Mouse (Mus musculus): ENCODE data around the gene Atoh7. TPM values are rescaled to one million over a fixed set of nuclear protein-coding genes. Genes with fewer than 3 reads are reported as not detected.
A peak's percentile ranks its signal among the peaks of the same experiment; 100 is the strongest.

The Atoh7 gene
- polyA plus RNA-seq, 1 experiment from 2014 or later: 1.3 TPM

- ATAC-seq (replicated peaks; ENCODE audit: insufficient number of reproducible peaks, low FRiP score, low TSS enrichment, low read depth): no peak; the same call in 1 of the 2 replicates
- no peaks in the 10 kb centered on the region for H3K9me3 ChIP-seq (replicated peaks; ENCODE audit: control insufficient read depth, low read length)
These were observed 10.2 kb upstream of the Atoh7 start for GRCm38 (mm10) chr10:63089103-63089757.

GRCm38 (mm10) chr10:63089758-63090571, 9.5 kb upstream of the Atoh7 start:
- H3K27ac ChIP-seq (replicated peaks; ENCODE audit: low read depth, low read length): no peak overlapping the region

More at GRCm38 (mm10) chr10:63089103-63089757, 10.2 kb upstream of the Atoh7 start:
- Histone ChIP-seq H3K36me3 (replicated peaks; ENCODE audit: control insufficient read depth, insufficient read depth, low read depth, low read length) (no peaks in the 10 kb centered on the region), H3K9ac (replicated peaks; ENCODE audit: low read length) (no peak overlapping the region), H3K27me3 (ENCODE audit: control insufficient read depth, insufficient read depth, low read length) (peaks cover 2% of the 10 kb centered on the region; the same call in 1 of the 2 replicates), H3K4me3 (ENCODE audit: low read depth, low read length) (no peak overlapping the region), H3K4me2 (ENCODE audit: low read depth, low read length) (peak overlapping the region; percentile 57), H3K27ac (replicated peaks; ENCODE audit: low read depth, low read length) (no peak overlapping the region), H3K4me1 (ENCODE audit: control insufficient read depth, insufficient read depth, low read length) (0 out of 2 replicates have a peak, but pooled peaks cover 2% of the 10 kb centered on the region)
- peak; percentile 28 for DNase-seq (ENCODE audit: low spot score)
- 28% methylated on average over 8 of the region's 8 CpGs for WGBS

GRCm38 (mm10) chr10:63091915-63092314, 7.5 kb upstream of the Atoh7 start:
- no peak overlapping the region for H3K4me2 ChIP-seq (ENCODE audit: low read depth, low read length)
- H3K9ac ChIP-seq (replicated peaks; ENCODE audit: low read length): no peak overlapping the region
- 0 out of 2 replicates have a peak, but pooled peaks cover 2% of the 10 kb centered on the region for H3K4me1 ChIP-seq (ENCODE audit: control insufficient read depth, insufficient read depth, low read length)
- H3K4me3 ChIP-seq (ENCODE audit: low read depth, low read length): no peak overlapping the region
- ATAC-seq (replicated peaks; ENCODE audit: insufficient number of reproducible peaks, low FRiP score, low TSS enrichment, low read depth) (no peak), DNase-seq (ENCODE audit: low spot score) (no peak)
- no peaks in the 10 kb centered on the region for H3K36me3 ChIP-seq (replicated peaks; ENCODE audit: control insufficient read depth, insufficient read depth, low read depth, low read length)
- no peak overlapping the region for H3K27ac ChIP-seq (replicated peaks; ENCODE audit: low read depth, low read length)
- H3K9me3 ChIP-seq (replicated peaks; ENCODE audit: control insufficient read depth, low read length): no peaks in the 10 kb centered on the region
- peaks cover 2% of the 10 kb centered on the region; the same call in 1 of the 2 replicates for H3K27me3 ChIP-seq (ENCODE audit: control insufficient read depth, insufficient read depth, low read length)
- 71% methylated on average over 7 of the region's 7 CpGs for WGBS

More at GRCm38 (mm10) chr10:63089758-63090571, 9.5 kb upstream of the Atoh7 start:
- H3K9ac ChIP-seq (replicated peaks; ENCODE audit: low read length): peak overlapping the region; percentile 47
- H3K9me3 ChIP-seq (replicated peaks; ENCODE audit: control insufficient read depth, low read length): no peaks in the 10 kb centered on the region
- H3K4me1 ChIP-seq (ENCODE audit: control insufficient read depth, insufficient read depth, low read length): 0 out of 2 replicates have a peak, but pooled peaks cover 2% of the 10 kb centered on the region
- H3K36me3 ChIP-seq (replicated peaks; ENCODE audit: control insufficient read depth, insufficient read depth, low read depth, low read length): no peaks in the 10 kb centered on the region
- ATAC-seq (replicated peaks; ENCODE audit: insufficient number of reproducible peaks, low FRiP score, low TSS enrichment, low read depth) (no peak), DNase-seq (ENCODE audit: low spot score) (peak; percentile 36)
- peaks cover 2% of the 10 kb centered on the region; the same call in 1 of the 2 replicates for H3K27me3 ChIP-seq (ENCODE audit: control insufficient read depth, insufficient read depth, low read length)
- peak overlapping the region; percentile 57 for H3K4me2 ChIP-seq (ENCODE audit: low read depth, low read length)
- peak overlapping the region; percentile 27 for H3K4me3 ChIP-seq (ENCODE audit: low read depth, low read length)
- 5% methylated on average over 26 of the region's 26 CpGs for WGBS

- Histone ChIP-seq H3K4me2 (ENCODE audit: low read depth, low read length) (no peak overlapping the region), H3K4me1 (ENCODE audit: control insufficient read depth, insufficient read depth, low read length) (0 out of 2 replicates have a peak, but pooled peaks cover 2% of the 10 kb centered on the region), H3K9ac (replicated peaks; ENCODE audit: low read length) (no peak overlapping the region), H3K36me3 (replicated peaks; ENCODE audit: control insufficient read depth, insufficient read depth, low read depth, low read length) (no peaks in the 10 kb centered on the region), H3K27me3 (ENCODE audit: control insufficient read depth, insufficient read depth, low read length) (peaks cover 2% of the 10 kb centered on the region; the same call in 1 of the 2 replicates), H3K4me3 (ENCODE audit: low read depth, low read length) (no peak overlapping the region), H3K27ac (replicated peaks; ENCODE audit: low read depth, low read length) (no peak overlapping the region), H3K9me3 (replicated peaks; ENCODE audit: control insufficient read depth, low read length) (no peaks in the 10 kb centered on the region)
- ATAC-seq (replicated peaks; ENCODE audit: insufficient number of reproducible peaks, low FRiP score, low TSS enrichment, low read depth) (no peak), DNase-seq (ENCODE audit: low spot score) (no peak)
- 76% methylated on average over 10 of the region's 10 CpGs for WGBS
These were observed 6.6 kb upstream of the Atoh7 start for GRCm38 (mm10) chr10:63092616-63093550.

GRCm38 (mm10) chr10:63096757-63097156, 2.7 kb upstream of the Atoh7 start:
- ATAC-seq (replicated peaks; ENCODE audit: insufficient number of reproducible peaks, low FRiP score, low TSS enrichment, low read depth) (no peak), DNase-seq (ENCODE audit: low spot score) (no peak)
- no peak overlapping the region for H3K9ac ChIP-seq (replicated peaks; ENCODE audit: low read length)
- H3K27me3 ChIP-seq (ENCODE audit: control insufficient read depth, insufficient read depth, low read length): peaks cover 9% of the 10 kb centered on the region
- peaks cover 4% of the 10 kb centered on the region; the same call in 1 of the 2 replicates for H3K4me1 ChIP-seq (ENCODE audit: control insufficient read depth, insufficient read depth, low read length)
- H3K27ac ChIP-seq (replicated peaks; ENCODE audit: low read depth, low read length): no peak overlapping the region
- 48% methylated on average over 2 of the region's 2 CpGs for WGBS
- H3K36me3 ChIP-seq (replicated peaks; ENCODE audit: control insufficient read depth, insufficient read depth, low read depth, low read length): no peaks in the 10 kb centered on the region
- no peak overlapping the region for H3K4me2 ChIP-seq (ENCODE audit: low read depth, low read length)
- H3K4me3 ChIP-seq (ENCODE audit: low read depth, low read length): no peak overlapping the region
- no peaks in the 10 kb centered on the region for H3K9me3 ChIP-seq (replicated peaks; ENCODE audit: control insufficient read depth, low read length)

- H3K4me1 ChIP-seq (ENCODE audit: control insufficient read depth, insufficient read depth, low read length): peaks cover 4% of the 10 kb centered on the region; the same call in 1 of the 2 replicates
- H3K27me3 ChIP-seq (ENCODE audit: control insufficient read depth, insufficient read depth, low read length): peaks cover 9% of the 10 kb centered on the region
- no peak overlapping the region for H3K4me2 ChIP-seq (ENCODE audit: low read depth, low read length)
- H3K27ac ChIP-seq (replicated peaks; ENCODE audit: low read depth, low read length): no peak overlapping the region
- no peaks in the 10 kb centered on the region for H3K9me3 ChIP-seq (replicated peaks; ENCODE audit: control insufficient read depth, low read length)
- H3K9ac ChIP-seq (replicated peaks; ENCODE audit: low read length): no peak overlapping the region
- no peak overlapping the region for H3K4me3 ChIP-seq (ENCODE audit: low read depth, low read length)
- ATAC-seq (replicated peaks; ENCODE audit: insufficient number of reproducible peaks, low FRiP score, low TSS enrichment, low read depth) (no peak), DNase-seq (ENCODE audit: low spot score) (no peak)
- H3K36me3 ChIP-seq (replicated peaks; ENCODE audit: control insufficient read depth, insufficient read depth, low read depth, low read length): no peaks in the 10 kb centered on the region
- WGBS: 67% methylated on average over 12 of the region's 12 CpGs
These were observed 1.3 kb upstream of the Atoh7 start for GRCm38 (mm10) chr10:63098191-63098590.

GRCm38 (mm10) chr10:63099941-63100562, 601 bp downstream of the Atoh7 start:
- WGBS: under 1% methylated on average over 61 of the region's 62 CpGs
- peak overlapping the region; percentile 55 for H3K4me3 ChIP-seq (ENCODE audit: low read depth, low read length)

More at GRCm38 (mm10) chr10:63099941-63100562, 601 bp downstream of the Atoh7 start:
- ATAC-seq (replicated peaks; ENCODE audit: insufficient number of reproducible peaks, low FRiP score, low TSS enrichment, low read depth): peak; percentile 84
- Histone ChIP-seq H3K36me3 (replicated peaks; ENCODE audit: control insufficient read depth, insufficient read depth, low read depth, low read length) (no peaks in the 10 kb centered on the region), H3K4me2 (ENCODE audit: low read depth, low read length) (peak overlapping the region; percentile 93), H3K27ac (replicated peaks; ENCODE audit: low read depth, low read length) (no peak overlapping the region), H3K9ac (replicated peaks; ENCODE audit: low read length) (peak overlapping the region; percentile 69), H3K4me1 (ENCODE audit: control insufficient read depth, insufficient read depth, low read length) (peaks cover 4% of the 10 kb centered on the region; the same call in 1 of the 2 replicates), H3K9me3 (replicated peaks; ENCODE audit: control insufficient read depth, low read length) (no peaks in the 10 kb centered on the region), H3K27me3 (ENCODE audit: control insufficient read depth, insufficient read depth, low read length) (peaks cover 9% of the 10 kb centered on the region)
- DNase-seq (ENCODE audit: low spot score): peak; percentile 74
